ENCODE assay signal across 22 mouse cellular contexts in the genomic region with DNA sequence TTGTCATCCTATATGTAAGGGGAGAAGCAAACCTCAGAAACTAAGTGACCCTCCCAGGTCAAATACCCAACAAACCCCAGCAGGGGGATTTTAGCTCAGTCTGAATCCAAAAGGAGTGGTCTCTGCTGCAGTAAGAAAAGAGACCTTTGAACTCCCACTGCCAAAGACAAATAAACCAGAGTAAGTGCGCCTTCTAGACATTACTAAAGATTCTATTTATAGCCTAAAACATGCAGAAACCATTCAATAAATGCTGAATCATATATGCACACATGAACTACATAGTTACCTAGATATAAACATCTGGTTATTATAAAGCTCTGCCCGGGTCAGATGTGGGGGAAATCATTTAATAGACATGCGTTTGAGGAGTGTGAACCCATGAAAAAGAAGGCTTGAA.
DNase-seq lines count a peak whose midpoint lies in the region; ATAC-seq and TF ChIP-seq lines count a peak whose summit lies in the region.
"Had no signal": no experiment of that assay in that cellular context is flagged by ENCODE, and none has a peak within 500 bp of the region (broad histone marks: within the 10 kb centered on the region; RNA-seq: fewer than 3 reads in every experiment).

No protein-coding gene starts in this region.

- no peak overlapping the region for H3K4me2 ChIP-seq in heart, embryonic 13.5 days
- H3K4me2 ChIP-seq: embryonic facial prominence, embryonic 13.5 days; forebrain, embryonic 13.5 days; hindbrain, embryonic 12.5 days had no signal

- 77% methylated on average over 3 of the region's 3 CpGs for WGBS in heart, embryonic 13.5 days

- H3K27me3 ChIP-seq in heart, embryonic 13.5 days (replicated peaks): no peaks in the 10 kb centered on the region
- H3K27me3 ChIP-seq: embryonic facial prominence, embryonic 13.5 days; forebrain, embryonic 13.5 days; hindbrain, embryonic 12.5 days had no signal

- H3K27ac ChIP-seq in gastrocnemius, adult 2 months: peak overlapping the region; percentile 88
- H3K27ac ChIP-seq in heart, embryonic 13.5 days (replicated peaks): 0 out of 2 replicates have a peak overlapping the region, but pooled peaks have one; percentile 3
- H3K27ac ChIP-seq in layer of hippocampus, adult 2 months: peak overlapping the region; percentile 82
- H3K27ac ChIP-seq: embryonic facial prominence, embryonic 13.5 days; forebrain, embryonic 13.5 days; hindbrain, embryonic 12.5 days; hindbrain, postnatal 0 days had no signal

- H3K4me1 ChIP-seq in heart, embryonic 13.5 days: peaks cover 84% of the 10 kb centered on the region

- no peak for ATAC-seq in heart, embryonic 13.5 days (ENCODE audit: extremely low read depth, insufficient number of reproducible peaks, low FRiP score, low TSS enrichment)
- ATAC-seq: CD4-positive, CD25-positive, alpha-beta regulatory T cell, adult 4 months; forebrain, embryonic 13.5 days; forebrain, postnatal 0 days; hindbrain, postnatal 0 days had no signal

- DNase-seq in gastrocnemius, adult 2 months: no peak
- no peak for DNase-seq in gastrocnemius, postnatal 14 days
- no peak for DNase-seq in heart, adult 9 months (ENCODE audit: low spot score in 2 of 2)
- no peak for DNase-seq in layer of hippocampus, adult 2 months (ENCODE audit: low spot score in 2 of 2)
- no peak for DNase-seq in layer of hippocampus, postnatal 14 days (ENCODE audit: low spot score in 2 of 2)
- peak; percentile 32 for DNase-seq in yolk sac, embryonic 10.5 days (ENCODE audit: low spot score)
- DNase-seq in adrenal gland, postnatal 14 days: no peak
- DNase-seq: adrenal gland, postnatal 10 days; B cell, adult 2 months; cerebellum, adult 18-20 months; cerebellum, adult 9-11 months; cerebellum, postnatal 36 days; forebrain, postnatal 0 days; gastrocnemius, postnatal 36 days; kidney, adult 8-10 months had no signal

- no peak overlapping the region for H3K9ac ChIP-seq in heart, embryonic 13.5 days
- H3K9ac ChIP-seq: embryonic facial prominence, embryonic 13.5 days; forebrain, embryonic 13.5 days; forebrain, postnatal 0 days; hindbrain, embryonic 12.5 days had no signal

- H3K9me3 ChIP-seq in heart, embryonic 13.5 days: no peaks in the 10 kb centered on the region
- H3K9me3 ChIP-seq: embryonic facial prominence, embryonic 13.5 days; forebrain, embryonic 13.5 days; G1E; hindbrain, embryonic 12.5 days had no signal

- no peak for TF ChIP-seq CTCF in gastrocnemius, adult 2 months (IDR thresholded peaks at IDR 0.05)
- TF ChIP-seq CTCF in layer of hippocampus, adult 2 months (conservative IDR thresholded peaks at IDR 0.05): no peak

- H3K36me3 ChIP-seq in heart, embryonic 13.5 days: no peaks in the 10 kb centered on the region
- H3K36me3 ChIP-seq: embryonic facial prominence, embryonic 13.5 days; hindbrain, embryonic 12.5 days had no signal

- intact Hi-C loops in gastrocnemius, adult 2 months (cut with DNase I): no loop called here
- intact Hi-C loops in gastrocnemius, postnatal 14 days (cut with DNase I; ENCODE audit: low total_unique reads): no loop called here

- H3K4me3 ChIP-seq in gastrocnemius, adult 2 months: no peak overlapping the region
- H3K4me3 ChIP-seq in heart, embryonic 13.5 days: no peak overlapping the region
- H3K4me3 ChIP-seq in layer of hippocampus, adult 2 months: no peak overlapping the region
- H3K4me3 ChIP-seq: embryonic facial prominence, embryonic 13.5 days; forebrain, embryonic 13.5 days; hindbrain, embryonic 12.5 days had no signal

Comparison
In these comparisons a context has a peak if more than half of its experiments do, and no peak if none do; other contexts are left out.
1. H3K27ac ChIP-seq: peak in every context shown above with its lines; median percentile 88 in gastrocnemius, adult 2 months; 82 in layer of hippocampus, adult 2 months; 3 in heart, embryonic 13.5 days.